25 mouse cellular contexts compared by ENCODE assay signal in the genomic region with DNA sequence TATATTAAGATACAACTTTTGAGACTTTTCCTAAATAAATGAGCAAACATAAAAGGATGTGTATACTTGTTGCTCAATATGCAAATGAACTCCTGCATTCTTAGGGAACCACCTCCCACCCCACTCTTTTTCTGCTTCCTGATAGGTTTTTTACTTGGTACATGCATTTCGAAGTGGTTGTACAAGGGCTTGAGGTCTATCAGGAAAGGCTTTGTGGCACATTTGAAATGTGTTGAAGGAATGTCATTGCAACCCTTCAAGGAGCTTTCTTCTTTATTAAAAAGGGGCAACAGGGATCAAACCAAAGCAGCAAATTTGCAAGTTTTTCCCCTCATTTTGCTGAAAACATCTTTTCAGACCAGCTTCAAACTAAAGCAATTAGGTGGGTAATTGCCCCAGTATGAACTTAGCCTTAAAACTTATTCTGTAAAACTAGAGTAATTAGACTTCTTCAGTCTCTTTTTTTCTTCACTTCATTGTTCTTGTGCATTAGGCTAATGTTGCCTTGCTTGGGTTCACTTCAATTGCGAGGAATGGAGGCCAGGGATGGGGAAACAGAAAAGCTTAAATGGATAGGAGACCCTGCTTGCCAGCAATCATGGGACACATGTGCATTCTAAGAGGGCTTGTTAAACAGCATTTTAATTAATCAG.
DNase-seq lines count a peak whose midpoint lies in the region; ATAC-seq lines count a peak whose summit lies in the region.
"Had no signal": no experiment of that assay in that cellular context is flagged by ENCODE, and none has a peak within 500 bp of the region (broad histone marks: within the 10 kb centered on the region; RNA-seq: fewer than 3 reads in every experiment).

No protein-coding gene starts in this region.

- ATAC-seq in hindbrain, embryonic 12.5 days (ENCODE audit: low FRiP score), result 0 out of 2 replicates have a peak, but pooled peaks have one; percentile 29
- peak; percentile 91 for ATAC-seq in forebrain, embryonic 14.5 days
- ATAC-seq in inflammation-experienced regulatory T-cells, adult 6 months, result no peak
- ATAC-seq: liver, postnatal 0 days; lung, postnatal 0 days had no signal

- 64% methylated on average over 2 of the region's 2 CpGs for WGBS in hindbrain, embryonic 12.5 days
- WGBS in hindbrain, embryonic 10.5 days, result 59% methylated on average over 2 of the region's 2 CpGs
- 6% methylated on average over 2 of the region's 2 CpGs for WGBS in forebrain, embryonic 14.5 days

- DNase-seq in hindbrain, embryonic 10.5 days (ENCODE audit: low spot score), result no peak
- peak; percentile 7 for DNase-seq in embryo, embryonic 9.5 days (ENCODE audit: extremely low spot score)
- peak; percentile 92 for DNase-seq in forebrain, embryonic 14.5 days (ENCODE audit: low spot score)
- DNase-seq in gastrocnemius, postnatal 25 days, result no peak
- DNase-seq in cerebellum, postnatal 4 days (ENCODE audit: low spot score in 2 of 2), result no peak
- DNase-seq: adrenal gland, adult 2 months; B cell, adult 2 months; cerebellum, adult 11-12 months; cerebellum, postnatal 10 days; gastrocnemius, adult 2 months; kidney, adult 2 months; layer of hippocampus, postnatal 36 days; liver, postnatal 0 days; right cerebral cortex, postnatal 25 days; thymus, postnatal 14 days had no signal

- H3K27me3 ChIP-seq in hindbrain, embryonic 12.5 days, result no peaks in the 10 kb centered on the region
- no peaks in the 10 kb centered on the region for H3K27me3 ChIP-seq in hindbrain, embryonic 10.5 days (ENCODE audit: insufficient read depth, poor library complexity, severe bottlenecking)
- H3K27me3 ChIP-seq in forebrain, embryonic 14.5 days (replicated peaks; ENCODE audit: control insufficient read depth, insufficient read depth, low read length), result peaks cover 15% of the 10 kb centered on the region
- H3K27me3 ChIP-seq: CH12.LX; limb, embryonic 12.5 days had no signal

- H3K4me2 ChIP-seq in hindbrain, embryonic 12.5 days (replicated peaks), result no peak overlapping the region
- no peak overlapping the region for H3K4me2 ChIP-seq in forebrain, embryonic 14.5 days (ENCODE audit: low read length)
- H3K4me2 ChIP-seq: heart, embryonic 11.5 days; limb, embryonic 12.5 days; liver, embryonic 11.5 days; midbrain, embryonic 11.5 days had no signal

- H3K4me3 ChIP-seq in hindbrain, embryonic 12.5 days, result no peak overlapping the region
- H3K4me3 ChIP-seq in hindbrain, embryonic 10.5 days, result no peak overlapping the region
- H3K4me3 ChIP-seq in forebrain, embryonic 14.5 days (ENCODE audit: low read depth, low read length), result no peak overlapping the region
- H3K4me3 ChIP-seq: gastrocnemius, adult 2 months; limb, embryonic 12.5 days had no signal

- H3K9me3 ChIP-seq in hindbrain, embryonic 12.5 days (replicated peaks), result no peaks in the 10 kb centered on the region
- H3K9me3 ChIP-seq in hindbrain, embryonic 10.5 days, result no peaks in the 10 kb centered on the region
- H3K9me3 ChIP-seq in forebrain, embryonic 14.5 days (replicated peaks; ENCODE audit: control insufficient read depth, low read length), result no peaks in the 10 kb centered on the region
- H3K9me3 ChIP-seq: limb, embryonic 12.5 days had no signal

- H3K36me3 ChIP-seq in hindbrain, embryonic 12.5 days, result no peaks in the 10 kb centered on the region
- H3K36me3 ChIP-seq in hindbrain, embryonic 10.5 days, result no peaks in the 10 kb centered on the region
- no peaks in the 10 kb centered on the region for H3K36me3 ChIP-seq in forebrain, embryonic 14.5 days (ENCODE audit: control insufficient read depth, insufficient read depth, low read length)
- H3K36me3 ChIP-seq: G1E; limb, embryonic 12.5 days had no signal

- H3K4me1 ChIP-seq in hindbrain, embryonic 12.5 days, result no peaks in the 10 kb centered on the region
- H3K4me1 ChIP-seq in hindbrain, embryonic 10.5 days (replicated peaks), result no peaks in the 10 kb centered on the region
- peaks cover 8% of the 10 kb centered on the region for H3K4me1 ChIP-seq in forebrain, embryonic 14.5 days (ENCODE audit: control insufficient read depth, insufficient read depth, low read length)
- H3K4me1 ChIP-seq: limb, embryonic 12.5 days had no signal

- no peak overlapping the region for H3K9ac ChIP-seq in hindbrain, embryonic 12.5 days
- H3K9ac ChIP-seq in forebrain, embryonic 14.5 days (ENCODE audit: low read length), result no peak overlapping the region
- H3K9ac ChIP-seq: limb, embryonic 12.5 days; liver, postnatal 0 days had no signal

- no peak overlapping the region for H3K27ac ChIP-seq in hindbrain, embryonic 12.5 days
- no peak overlapping the region for H3K27ac ChIP-seq in hindbrain, embryonic 10.5 days
- no peak overlapping the region for H3K27ac ChIP-seq in forebrain, embryonic 14.5 days (ENCODE audit: low read depth, low read length)
- H3K27ac ChIP-seq: gastrocnemius, adult 2 months; kidney, postnatal 0 days; limb, embryonic 12.5 days had no signal

Comparison
In these comparisons a context has a peak if more than half of its experiments do, and no peak if none do; other contexts are left out.
1. DNase-seq: peak in embryo, embryonic 9.5 days (single experiment) and forebrain, embryonic 14.5 days (single experiment); none in hindbrain, embryonic 10.5 days (single experiment), gastrocnemius, postnatal 25 days (single experiment) and cerebellum, postnatal 4 days (0 of 2).